Mouse (Mus musculus) midbrain, embryonic 10.5 days (tissue): ENCODE results near the gene Cspg4. TPM values are rescaled to one million over a fixed set of nuclear protein-coding genes. Genes with fewer than 3 reads are reported as not detected.
A peak's percentile ranks its signal among the peaks of the same experiment; 100 is the strongest.

Experiments
- DNase-seq: peaks from one replicate; pipeline ENCODE4 v3.0.0-alpha.2; 2017; ENCODE audit warnings: low spot score
- H3K27ac ChIP-seq: fragments of 300-500 bp; sonication (generic); replicated peaks from 2 replicates; pipeline ENCODE4 v1.5.1; 2016; ENCODE audit warnings: mild to moderate bottlenecking
- H3K27me3 ChIP-seq: fragments of 300-500 bp; sonication (generic); 2 replicates; pipeline ENCODE4 v1.6.1; 2016; ENCODE audit warnings: low read depth, mild to moderate bottlenecking; ENCODE audit not compliant: poor library complexity, severe bottlenecking
- H3K36me3 ChIP-seq: fragments of 300-500 bp; sonication (generic); 2 replicates; pipeline ENCODE4 v1.6.1; 2016; ENCODE audit warnings: mild to moderate bottlenecking, moderate library complexity
- H3K4me1 ChIP-seq: fragments of 300-500 bp; sonication (generic); 2 replicates; pipeline ENCODE4 v1.6.1; 2016
- H3K4me3 ChIP-seq: fragments of 300-500 bp; sonication (generic); 2 replicates; pipeline ENCODE4 v1.5.1; 2016; ENCODE audit warnings: mild to moderate bottlenecking, moderate library complexity
- H3K9me3 ChIP-seq: fragments of 300-500 bp; sonication (generic); replicated peaks from 2 replicates; pipeline ENCODE4 v1.6.1; 2016; ENCODE audit warnings: mild to moderate bottlenecking
- WGBS: fragments of 180-500 bp; shearing (Covaris S2); methylation state at CpG from one replicate; pipeline ENCODE4 v1.1.7; 2016; 5-methylcytosine and 5-hydroxymethylcytosine counted together
- polyA plus RNA-seq: library from polyadenylated mRNA; unstranded; fragments of >200 nt; fragmentation: Nextera tagmentation; extraction: Ambion mirVana; gene quantifications from 2 replicates; pipeline ENCODE4 v1.2.1, GENCODE M21; 2016

Gene Cspg4
- polyA plus RNA-seq, 1 experiment from 2014 or later: 0.91 TPM

DNA sequence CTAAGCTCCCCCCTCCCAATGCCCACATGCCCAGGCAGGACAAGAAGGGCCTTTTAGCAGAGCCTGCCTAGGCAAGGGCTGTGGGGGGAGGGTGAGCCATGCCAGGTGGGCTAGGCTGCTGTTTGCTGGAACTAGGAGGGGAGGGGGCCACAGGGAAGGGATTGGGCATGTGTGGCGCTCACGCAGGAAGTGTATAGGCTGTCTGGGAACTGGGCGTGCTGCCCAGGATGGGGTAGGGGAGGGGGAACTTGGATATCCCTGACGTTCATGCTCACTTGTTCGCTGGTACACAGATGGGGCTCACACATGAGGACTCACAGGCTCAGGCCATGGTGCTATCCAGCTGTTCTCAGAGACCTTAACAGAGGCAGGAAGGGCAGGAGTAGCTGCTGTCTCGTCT is 3.5 kb downstream of the Cspg4 start:
- no peaks in the 10 kb centered on the region for H3K36me3 ChIP-seq
- WGBS: 63% methylated on average over 6 of the region's 6 CpGs
- H3K9me3 ChIP-seq: no peaks in the 10 kb centered on the region
- H3K4me3 ChIP-seq: no peak overlapping the region
- DNase-seq: no peak
- peaks cover 36% of the 10 kb centered on the region for H3K4me1 ChIP-seq
- peaks cover 52% of the 10 kb centered on the region for H3K27me3 ChIP-seq
- peak overlapping the region; percentile 24; the same call in 1 of the 2 replicates for H3K27ac ChIP-seq

DNA sequence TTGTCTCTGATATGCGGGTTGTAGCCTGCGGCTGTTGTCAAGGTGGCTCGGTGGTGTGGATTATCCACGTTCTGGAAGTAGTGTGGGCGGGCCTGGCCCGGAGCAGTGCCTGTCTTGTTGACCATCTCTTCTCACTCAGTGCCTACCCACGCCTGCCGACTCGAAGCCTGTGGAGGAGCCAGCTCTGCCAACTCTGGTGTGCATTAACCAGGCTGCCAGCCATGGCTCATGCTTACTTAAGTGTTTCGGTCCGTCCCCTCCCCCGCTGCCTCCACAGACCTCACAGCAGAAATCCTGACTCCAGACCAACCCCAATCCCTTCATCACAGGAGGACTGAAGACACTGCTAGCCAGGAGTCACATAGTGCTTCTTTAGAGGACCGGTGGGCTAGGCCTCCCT is 4.7 kb downstream of the Cspg4 start:
- H3K27ac ChIP-seq: no peak overlapping the region
- 83% methylated on average over 13 of the region's 13 CpGs for WGBS
- H3K36me3 ChIP-seq: no peaks in the 10 kb centered on the region
- peaks cover 28% of the 10 kb centered on the region for H3K4me1 ChIP-seq
- no peak for DNase-seq
- no peak overlapping the region for H3K4me3 ChIP-seq
- no peaks in the 10 kb centered on the region for H3K9me3 ChIP-seq
- H3K27me3 ChIP-seq: peaks cover 39% of the 10 kb centered on the region

DNA sequence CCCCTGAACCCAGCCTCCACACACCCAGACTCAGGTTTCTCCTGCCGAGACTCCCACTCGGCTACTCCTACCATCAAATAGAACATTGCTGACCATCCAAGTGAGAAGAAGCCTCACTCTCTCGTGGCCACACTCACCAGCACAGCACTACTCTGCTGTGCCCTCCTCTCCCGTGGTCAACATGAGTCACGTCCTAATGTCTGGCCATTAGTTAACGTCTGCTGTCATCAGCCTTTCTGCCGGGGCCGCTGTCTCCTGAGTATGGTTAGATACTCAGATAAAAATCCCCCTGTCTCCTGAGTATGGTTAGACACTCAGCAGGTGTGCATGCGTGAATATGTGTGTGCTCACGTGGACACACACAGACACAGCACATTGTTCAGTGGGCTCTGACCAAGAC is 5.9 kb downstream of the Cspg4 start:
- no peak for DNase-seq
- Histone ChIP-seq H3K9me3 (no peaks in the 10 kb centered on the region), H3K4me3 (no peak overlapping the region), H3K36me3 (no peaks in the 10 kb centered on the region), H3K27ac (no peak overlapping the region), H3K27me3 (peaks cover 27% of the 10 kb centered on the region), H3K4me1 (peaks cover 18% of the 10 kb centered on the region)
- WGBS: 86% methylated on average over 10 of the region's 10 CpGs

DNA sequence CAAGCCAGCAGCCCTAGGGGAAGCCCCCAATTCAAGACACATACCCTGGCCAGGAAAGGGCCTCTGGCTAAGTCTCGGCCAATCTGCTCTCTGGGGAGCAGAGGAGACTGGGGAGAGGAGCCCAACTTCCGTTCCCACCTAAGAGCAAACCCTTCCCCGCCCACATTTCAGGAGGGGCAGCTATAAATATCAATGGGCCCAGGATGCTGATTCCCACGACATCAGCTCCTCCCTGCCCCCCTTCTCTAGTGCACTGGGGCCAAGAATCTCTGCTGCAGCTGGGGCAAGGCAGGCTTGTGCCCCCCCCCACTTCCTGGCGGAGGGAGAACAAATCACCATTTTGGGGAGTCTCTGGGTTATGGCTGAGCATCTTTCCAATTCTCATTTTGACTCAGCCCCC is 6.4 kb downstream of the Cspg4 start:
- Histone ChIP-seq H3K9me3 (no peaks in the 10 kb centered on the region), H3K27ac (no peak overlapping the region), H3K36me3 (no peaks in the 10 kb centered on the region), H3K4me1 (peaks cover 18% of the 10 kb centered on the region), H3K4me3 (no peak overlapping the region), H3K27me3 (peaks cover 23% of the 10 kb centered on the region)
- DNase-seq: no peak
- 67% methylated on average over 5 of the region's 5 CpGs for WGBS

DNA sequence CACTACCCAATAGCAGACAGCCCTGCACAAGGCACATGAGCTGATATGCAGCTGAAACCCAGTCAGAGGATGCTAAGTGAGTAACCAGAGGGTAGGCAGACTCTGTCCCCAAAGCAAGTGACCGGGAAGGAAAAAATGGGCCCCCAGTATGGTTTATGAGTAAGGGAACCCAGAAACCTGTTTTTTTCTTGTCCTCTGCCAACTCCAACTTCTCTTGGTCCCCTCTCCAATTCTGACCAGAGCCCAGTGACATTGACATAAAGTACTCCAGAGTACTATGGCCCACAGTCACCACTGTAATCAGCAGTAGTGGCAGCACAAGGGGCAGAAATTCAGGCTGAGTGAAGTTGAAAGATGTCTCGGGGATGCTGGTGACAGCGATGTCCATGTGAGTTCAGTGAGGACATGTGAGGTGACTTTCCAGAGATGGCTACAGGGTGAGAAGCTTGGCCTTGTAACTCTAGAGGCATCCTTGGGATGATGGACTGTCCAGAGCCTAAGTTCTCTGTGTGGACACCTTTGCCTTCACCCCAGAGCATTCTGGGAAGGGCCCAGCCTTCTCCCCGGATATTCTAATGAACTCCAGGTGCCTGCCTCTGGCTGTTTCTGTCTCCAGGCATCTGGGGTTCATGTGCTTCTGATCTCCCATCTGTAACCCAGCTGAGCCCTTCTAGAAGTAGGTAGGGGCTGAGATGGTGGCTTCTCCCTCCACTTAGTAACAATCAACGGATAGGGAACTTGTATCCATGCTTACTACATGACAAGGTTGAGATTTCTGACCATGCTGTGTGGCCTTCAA is 7.5 kb downstream of the Cspg4 start:
- no peaks in the 10 kb centered on the region for H3K36me3 ChIP-seq
- no peak overlapping the region for H3K27ac ChIP-seq
- H3K9me3 ChIP-seq: no peaks in the 10 kb centered on the region
- peaks cover 23% of the 10 kb centered on the region for H3K4me1 ChIP-seq
- no peak overlapping the region for H3K4me3 ChIP-seq
- H3K27me3 ChIP-seq: peaks cover 12% of the 10 kb centered on the region
- DNase-seq: no peak
- whole genome bisulfite sequencing: 83% methylated on average over 5 of the region's 5 CpGs

DNA sequence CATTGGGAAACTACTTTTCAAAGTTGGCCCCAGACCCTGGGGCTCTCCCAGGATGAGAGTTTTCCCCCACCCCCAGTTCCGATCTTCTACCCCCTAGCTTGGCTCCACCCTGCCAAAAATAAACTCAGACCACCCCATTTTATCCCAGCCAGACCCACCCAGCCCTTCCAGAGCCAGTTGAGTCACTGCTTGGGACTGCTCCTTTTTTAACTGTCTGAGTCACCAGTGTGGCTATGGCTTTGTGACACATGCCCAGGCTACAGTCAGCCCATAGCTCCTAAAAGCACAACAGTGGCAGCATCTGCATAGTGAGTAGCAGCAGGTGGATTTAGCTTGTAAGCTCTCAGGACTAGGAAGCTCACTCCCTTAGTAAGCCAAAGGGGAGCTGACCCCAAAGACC is 8.3 kb downstream of the Cspg4 start:
- DNase-seq: no peak
- Histone ChIP-seq H3K27me3 (peaks cover 4% of the 10 kb centered on the region), H3K4me3 (no peak overlapping the region), H3K4me1 (peaks cover 20% of the 10 kb centered on the region), H3K36me3 (no peaks in the 10 kb centered on the region), H3K27ac (0 out of 2 replicates have a peak overlapping the region, but pooled peaks have one; percentile 4), H3K9me3 (no peaks in the 10 kb centered on the region)
- WGBS: 78% methylated on average over 1 of the region's 1 CpGs

DNA sequence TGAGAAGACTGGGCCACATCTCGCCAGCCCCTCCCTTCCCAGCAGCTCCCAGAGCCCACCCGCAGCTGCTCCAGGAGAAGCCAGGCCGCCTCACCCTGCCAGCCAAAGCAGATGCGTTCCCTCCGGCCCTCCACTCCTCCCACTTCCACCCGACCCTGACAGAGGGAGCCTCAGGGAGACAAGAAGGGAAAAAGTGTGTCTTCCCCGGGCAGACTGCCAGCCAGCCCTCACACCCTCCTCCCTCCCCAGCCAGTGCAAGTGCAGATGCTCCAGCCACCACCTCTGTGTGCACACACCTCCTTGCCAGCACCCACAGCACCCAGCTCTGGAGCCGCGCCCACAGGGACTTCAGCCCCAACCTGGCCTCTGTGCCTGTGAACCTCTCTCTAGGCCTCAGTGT is 12.0 kb downstream of the Cspg4 start:
- H3K4me3 ChIP-seq: no peak overlapping the region
- DNase-seq: no peak
- no peaks in the 10 kb centered on the region for H3K9me3 ChIP-seq
- no peaks in the 10 kb centered on the region for H3K36me3 ChIP-seq
- no peaks in the 10 kb centered on the region for H3K27me3 ChIP-seq
- H3K27ac ChIP-seq: no peak overlapping the region; the same call in 1 of the 2 replicates
- WGBS: 53% methylated on average over 9 of the region's 9 CpGs
- H3K4me1 ChIP-seq: peaks cover 5% of the 10 kb centered on the region; the same call in 1 of the 2 replicates

DNA sequence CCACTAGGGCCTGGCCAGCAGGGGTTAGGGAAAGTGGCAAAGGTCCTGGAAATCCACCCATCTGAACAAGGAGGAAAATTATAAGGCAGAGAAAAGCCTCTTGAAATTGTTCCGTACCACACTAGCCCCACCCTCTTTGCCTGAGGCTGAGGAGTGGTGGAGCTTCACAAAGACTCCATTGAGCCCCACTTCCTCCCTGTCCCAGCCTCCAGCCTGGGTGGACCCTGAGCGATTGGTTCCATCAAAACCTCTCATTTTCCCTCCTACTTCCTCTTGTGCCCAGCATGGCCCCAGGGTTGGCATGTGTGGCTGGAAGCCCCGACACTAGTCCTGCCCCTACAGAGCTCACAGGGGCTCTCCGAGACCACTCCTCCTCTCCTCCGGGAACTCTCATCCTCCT is 12.5 kb downstream of the Cspg4 start:
- H3K4me1 ChIP-seq: peaks cover 5% of the 10 kb centered on the region; the same call in 1 of the 2 replicates
- no peaks in the 10 kb centered on the region for H3K9me3 ChIP-seq
- no peak overlapping the region for H3K4me3 ChIP-seq
- 83% methylated on average over 5 of the region's 5 CpGs for WGBS
- DNase-seq: no peak
- no peaks in the 10 kb centered on the region for H3K27me3 ChIP-seq
- no peaks in the 10 kb centered on the region for H3K36me3 ChIP-seq
- H3K27ac ChIP-seq: no peak overlapping the region; the same call in 1 of the 2 replicates

DNA sequence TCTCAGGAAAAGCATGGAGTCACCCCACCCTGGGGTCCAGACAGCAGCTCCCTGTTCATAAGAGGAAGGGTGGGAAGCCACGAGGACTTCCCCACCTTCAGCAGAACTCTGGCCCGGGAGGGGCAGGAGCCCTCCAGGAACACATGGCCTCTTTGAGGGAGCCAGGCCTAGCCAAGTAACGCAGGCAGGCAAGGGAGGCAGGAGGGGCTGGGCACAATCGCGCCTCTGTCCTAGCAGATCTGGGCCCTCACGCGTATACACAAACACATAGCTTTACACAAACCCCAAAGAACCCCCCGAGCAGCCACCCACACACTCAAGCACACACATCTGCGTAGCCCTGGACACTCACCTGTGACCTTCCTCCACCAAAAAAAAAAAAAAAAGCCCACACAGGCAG is 16.0 kb downstream of the Cspg4 start:
- Histone ChIP-seq H3K4me3 (no peak overlapping the region), H3K4me1 (peaks cover 8% of the 10 kb centered on the region; the same call in 1 of the 2 replicates), H3K9me3 (no peaks in the 10 kb centered on the region), H3K36me3 (no peaks in the 10 kb centered on the region), H3K27me3 (no peaks in the 10 kb centered on the region; the same call in 1 of the 2 replicates), H3K27ac (no peak overlapping the region)
- DNase-seq: no peak
- WGBS: 79% methylated on average over 9 of the region's 9 CpGs

DNA sequence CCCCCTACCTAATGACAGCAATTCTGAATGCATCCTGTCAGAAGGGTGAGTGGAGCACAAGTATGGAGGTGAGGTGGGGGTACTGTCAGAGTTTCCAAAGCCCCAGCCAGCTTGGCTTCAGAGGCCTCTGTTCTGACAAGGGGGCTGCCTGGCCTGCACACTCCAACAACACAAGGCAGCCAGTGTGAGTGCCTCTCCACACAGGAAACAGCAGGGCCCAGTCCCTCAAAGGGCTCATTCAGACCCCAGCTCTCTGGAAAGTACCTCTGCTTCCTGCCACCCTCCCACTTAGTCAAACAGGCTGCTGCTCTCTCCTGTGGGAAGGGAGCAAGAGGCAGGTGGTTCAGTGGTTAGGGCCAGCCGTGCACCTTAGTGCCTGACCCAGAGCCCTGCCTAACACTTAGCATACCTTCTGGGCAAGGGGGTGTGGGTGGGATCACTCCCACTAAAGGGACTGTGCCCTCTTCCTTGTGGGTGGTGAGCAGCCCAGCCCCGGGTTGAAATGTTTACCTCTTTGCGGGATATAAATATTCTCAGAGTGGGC is 16.8 kb downstream of the Cspg4 start:
- WGBS: 88% methylated on average over 3 of the region's 3 CpGs
- H3K36me3 ChIP-seq: no peaks in the 10 kb centered on the region

DNA sequence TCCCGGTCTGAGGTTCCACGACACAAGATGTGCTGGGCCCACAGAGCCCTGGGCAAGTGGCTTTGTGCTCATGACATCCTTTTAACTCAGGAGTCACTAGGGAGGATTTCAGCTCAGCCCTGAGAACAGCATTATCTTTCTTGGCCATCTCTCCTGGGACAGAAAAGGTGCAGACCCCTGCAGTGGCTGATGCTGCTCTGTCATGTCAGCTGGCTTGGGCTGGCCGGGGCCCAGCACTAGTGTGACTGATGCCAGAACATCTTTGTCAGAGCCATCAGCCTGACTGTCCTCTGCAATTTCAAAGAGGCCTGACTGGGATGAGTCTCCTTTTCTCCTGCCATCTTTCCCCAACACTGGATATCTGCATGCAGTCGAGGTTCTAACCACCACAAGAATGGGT is 17.4 kb downstream of the Cspg4 start:
- Histone ChIP-seq H3K27ac (no peak overlapping the region), H3K4me3 (no peak overlapping the region), H3K4me1 (peaks cover 4% of the 10 kb centered on the region; the same call in 1 of the 2 replicates), H3K27me3 (no peaks in the 10 kb centered on the region; the same call in 1 of the 2 replicates), H3K36me3 (no peaks in the 10 kb centered on the region), H3K9me3 (no peaks in the 10 kb centered on the region)
- WGBS: 67% methylated on average over 4 of the region's 4 CpGs
- no peak for DNase-seq

More for the DNA sequence above, 16.8 kb downstream of the Cspg4 start:
- no peak overlapping the region for H3K27ac ChIP-seq
- no peaks in the 10 kb centered on the region; the same call in 1 of the 2 replicates for H3K27me3 ChIP-seq
- DNase-seq: no peak
- H3K9me3 ChIP-seq: no peaks in the 10 kb centered on the region
- peaks cover 8% of the 10 kb centered on the region; the same call in 1 of the 2 replicates for H3K4me1 ChIP-seq
- no peak overlapping the region for H3K4me3 ChIP-seq

DNA sequence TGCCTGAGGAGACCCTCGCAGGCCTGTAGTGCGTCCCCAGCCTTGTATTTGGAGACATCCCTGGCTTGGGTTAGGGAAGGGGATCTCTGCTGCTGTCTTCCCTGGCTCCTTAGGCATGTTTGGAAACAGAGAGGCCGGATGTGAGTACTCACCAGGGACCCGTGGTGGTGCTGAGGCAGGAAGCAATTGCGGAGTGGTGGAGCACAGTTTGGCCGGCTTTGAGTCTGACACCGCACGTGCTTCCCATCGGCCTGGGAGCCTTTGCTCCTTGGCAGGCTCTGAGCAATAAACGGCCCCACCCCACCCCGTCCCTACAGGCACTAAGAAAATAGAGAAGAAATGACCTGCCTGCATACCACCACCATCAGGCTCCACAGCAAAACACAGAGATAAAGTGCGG is 18.0 kb downstream of the Cspg4 start:
- no peaks in the 10 kb centered on the region for H3K9me3 ChIP-seq

DNA sequence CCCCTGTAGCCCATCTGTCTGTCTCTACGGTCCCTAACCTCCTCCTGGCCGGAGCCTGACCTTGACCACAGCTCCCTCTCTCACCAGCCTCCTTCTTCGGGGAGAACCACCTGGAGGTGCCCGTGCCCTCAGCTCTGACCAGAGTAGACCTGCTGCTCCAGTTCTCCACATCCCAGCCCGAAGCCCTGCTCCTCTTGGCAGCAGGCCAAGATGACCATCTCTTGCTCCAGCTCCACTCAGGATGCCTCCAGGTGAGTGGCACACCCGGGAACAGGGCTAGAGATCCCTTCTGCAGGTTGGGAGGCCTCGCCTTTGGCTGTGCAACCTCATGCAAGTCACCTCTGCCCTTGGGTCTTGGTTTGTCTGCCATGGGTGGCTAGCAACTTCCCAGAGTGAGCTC is 18.6 kb downstream of the Cspg4 start:
- DNase-seq: no peak
- no peak overlapping the region; the same call in 1 of the 2 replicates for H3K27ac ChIP-seq
- no peak overlapping the region for H3K4me3 ChIP-seq
- no peaks in the 10 kb centered on the region for H3K36me3 ChIP-seq
- H3K4me1 ChIP-seq: peaks cover 4% of the 10 kb centered on the region; the same call in 1 of the 2 replicates
- no peaks in the 10 kb centered on the region; the same call in 1 of the 2 replicates for H3K27me3 ChIP-seq
- no peaks in the 10 kb centered on the region for H3K9me3 ChIP-seq
- WGBS: 88% methylated on average over 7 of the region's 7 CpGs

More for the DNA sequence above, 18.0 kb downstream of the Cspg4 start:
- WGBS: 81% methylated on average over 12 of the region's 12 CpGs
- no peaks in the 10 kb centered on the region; the same call in 1 of the 2 replicates for H3K27me3 ChIP-seq
- no peak for DNase-seq
- H3K4me3 ChIP-seq: no peak overlapping the region
- no peaks in the 10 kb centered on the region for H3K36me3 ChIP-seq
- no peak overlapping the region for H3K27ac ChIP-seq
- H3K4me1 ChIP-seq: peaks cover 4% of the 10 kb centered on the region; the same call in 1 of the 2 replicates
